Mouse (Mus musculus) midbrain, embryonic 12.5 days (tissue): ENCODE results near the gene Itga6. TPM values are rescaled to one million over a fixed set of nuclear protein-coding genes. Genes with fewer than 3 reads are reported as not detected.
A peak's percentile ranks its signal among the peaks of the same experiment; 100 is the strongest.

ENCODE experiments used
- ATAC-seq: fragments of 200-750 bp; cut with Nextera tagmentation; 2 replicates; pipeline ENCODE4 v1.8.0; 2017; ENCODE audit warnings: low read depth, moderate TSS enrichment, moderate library complexity; ENCODE audit not compliant: low FRiP score
- H3K27ac ChIP-seq: fragments of 300-500 bp; sonication (generic); replicated peaks from 2 replicates; pipeline ENCODE4 v1.5.1; 2016; ENCODE audit warnings: mild to moderate bottlenecking
- H3K27me3 ChIP-seq: fragments of 300-500 bp; sonication (generic); 2 replicates; pipeline ENCODE4 v1.6.1; 2016; ENCODE audit warnings: mild to moderate bottlenecking
- H3K36me3 ChIP-seq: fragments of 300-500 bp; sonication (generic); 2 replicates; pipeline ENCODE4 v1.6.1; 2016
- H3K4me1 ChIP-seq: fragments of 300-500 bp; sonication (generic); 2 replicates; pipeline ENCODE4 v1.6.1; 2016
- H3K4me2 ChIP-seq: fragments of 300-500 bp; sonication (generic); replicated peaks from 2 replicates; pipeline ENCODE4 v1.6.1; 2016; ENCODE audit warnings: mild to moderate bottlenecking, moderate library complexity
- H3K4me3 ChIP-seq: fragments of 300-500 bp; sonication (generic); 2 replicates; pipeline ENCODE4 v1.5.1; 2016; ENCODE audit warnings: mild to moderate bottlenecking
- H3K9ac ChIP-seq: fragments of 300-500 bp; sonication (generic); replicated peaks from 2 replicates; pipeline ENCODE4 v1.6.1; 2016; ENCODE audit warnings: mild to moderate bottlenecking, moderate library complexity
- H3K9me3 ChIP-seq: fragments of 300-500 bp; sonication (generic); 2 replicates; pipeline ENCODE4 v1.6.1; 2016; ENCODE audit warnings: mild to moderate bottlenecking
- WGBS: fragments of 180-500 bp; shearing (Covaris S2); methylation state at CpG from one replicate; pipeline ENCODE4 v1.1.7; 2016; 5-methylcytosine and 5-hydroxymethylcytosine counted together
- polyA plus RNA-seq: library from polyadenylated mRNA; unstranded; fragments of >200 nt; fragmentation: Nextera tagmentation; extraction: Ambion mirVana; gene quantifications from 2 replicates; pipeline ENCODE4 v1.2.1, GENCODE M21; 2016

Itga6 gene
- polyA plus RNA-seq, 1 experiment from 2014 or later, result 23.2 TPM

DNA sequence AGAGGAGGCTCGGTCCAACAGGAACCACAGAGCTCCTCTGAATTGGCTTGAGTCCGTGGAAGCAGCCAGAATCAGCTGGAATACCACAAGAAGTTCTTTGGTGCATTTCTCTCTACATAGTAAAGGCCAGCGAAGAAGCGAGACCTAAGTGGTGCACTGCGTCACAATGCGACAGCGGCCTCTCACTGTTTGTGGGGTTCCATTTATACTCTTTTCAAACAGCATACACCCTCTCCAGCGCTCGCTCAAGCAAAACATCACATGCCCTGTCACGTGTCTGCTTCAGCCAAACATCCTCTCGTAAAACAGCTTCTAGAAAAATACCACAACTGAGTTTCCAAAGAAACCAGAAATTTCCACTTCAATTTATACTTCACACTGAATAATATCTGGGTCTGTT, 64.6 kb downstream of the Itga6 start:
- WGBS, result 93% methylated on average over 11 of the region's 11 CpGs
- Histone ChIP-seq H3K9ac (no peak overlapping the region), H3K27me3 (peaks cover 6% of the 10 kb centered on the region), H3K4me2 (no peak overlapping the region), H3K27ac (no peak overlapping the region), H3K9me3 (no peaks in the 10 kb centered on the region), H3K4me3 (no peak overlapping the region), H3K36me3 (no peaks in the 10 kb centered on the region), H3K4me1 (peaks cover 29% of the 10 kb centered on the region)
- no peak for ATAC-seq

- Histone ChIP-seq H3K4me3 (no peak overlapping the region), H3K4me1 (peaks cover 35% of the 10 kb centered on the region), H3K4me2 (no peak overlapping the region), H3K27ac (no peak overlapping the region), H3K27me3 (peaks cover 6% of the 10 kb centered on the region), H3K9ac (no peak overlapping the region), H3K9me3 (no peaks in the 10 kb centered on the region), H3K36me3 (no peaks in the 10 kb centered on the region)
- no peak for ATAC-seq
- 67% methylated on average over 6 of the region's 6 CpGs for WGBS
Measured at GRCm38 (mm10) chr2:71810906-71811305, 65.5 kb downstream of the Itga6 start.

GRCm38 (mm10) chr2:71812221-71813021, 67.0 kb downstream of the Itga6 start:
- no peak overlapping the region for H3K4me2 ChIP-seq
- WGBS, result 41% methylated on average over 12 of the region's 12 CpGs
- H3K36me3 ChIP-seq, result no peaks in the 10 kb centered on the region
- H3K9me3 ChIP-seq, result no peaks in the 10 kb centered on the region
- H3K4me1 ChIP-seq, result peaks cover 42% of the 10 kb centered on the region
- H3K27ac ChIP-seq, result no peak overlapping the region
- no peak overlapping the region for H3K4me3 ChIP-seq
- peak; percentile 58; the same call in 1 of the 2 replicates for ATAC-seq
- H3K27me3 ChIP-seq, result peaks cover 6% of the 10 kb centered on the region
- no peak overlapping the region for H3K9ac ChIP-seq

- H3K4me3 ChIP-seq, result no peak overlapping the region
- ATAC-seq, result 0 out of 2 replicates have a peak, but pooled peaks have one; percentile 38
- H3K27me3 ChIP-seq, result peaks cover 6% of the 10 kb centered on the region
- H3K9me3 ChIP-seq, result no peaks in the 10 kb centered on the region
- H3K4me1 ChIP-seq, result peaks cover 42% of the 10 kb centered on the region
- WGBS, result 91% methylated on average over 3 of the region's 9 CpGs
- H3K9ac ChIP-seq, result no peak overlapping the region
- H3K27ac ChIP-seq, result no peak overlapping the region
- no peaks in the 10 kb centered on the region for H3K36me3 ChIP-seq
- H3K4me2 ChIP-seq, result no peak overlapping the region
Measured at GRCm38 (mm10) chr2:71813022-71813358, 67.6 kb downstream of the Itga6 start.

DNA sequence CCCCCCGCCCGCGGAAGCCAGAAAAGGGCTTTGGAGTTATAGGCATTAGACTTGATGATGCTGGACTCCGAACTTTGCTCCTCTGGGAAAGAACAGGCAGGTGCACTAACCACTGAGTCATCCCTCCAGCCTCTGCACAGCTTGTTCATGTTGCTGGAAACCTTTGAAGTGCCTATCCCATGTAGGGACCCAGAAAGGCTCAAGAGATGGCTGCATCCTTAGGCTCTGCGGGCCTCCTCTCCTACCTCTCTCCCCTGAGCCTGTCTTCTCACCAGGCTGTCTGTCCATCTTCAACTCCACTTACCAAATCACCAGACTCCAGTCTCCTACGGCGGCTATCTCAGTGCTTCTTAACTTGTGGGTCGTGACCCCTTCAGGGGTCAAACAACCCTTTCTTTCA, 68.0 kb downstream of the Itga6 start:
- no peak overlapping the region for H3K4me3 ChIP-seq
- ATAC-seq, result no peak
- WGBS, result 79% methylated on average over 5 of the region's 8 CpGs
- H3K4me2 ChIP-seq, result no peak overlapping the region
- H3K9ac ChIP-seq, result no peak overlapping the region
- H3K4me1 ChIP-seq, result peaks cover 42% of the 10 kb centered on the region
- H3K27me3 ChIP-seq, result peaks cover 6% of the 10 kb centered on the region
- no peak overlapping the region for H3K27ac ChIP-seq
- no peaks in the 10 kb centered on the region for H3K9me3 ChIP-seq
- H3K36me3 ChIP-seq, result no peaks in the 10 kb centered on the region

DNA sequence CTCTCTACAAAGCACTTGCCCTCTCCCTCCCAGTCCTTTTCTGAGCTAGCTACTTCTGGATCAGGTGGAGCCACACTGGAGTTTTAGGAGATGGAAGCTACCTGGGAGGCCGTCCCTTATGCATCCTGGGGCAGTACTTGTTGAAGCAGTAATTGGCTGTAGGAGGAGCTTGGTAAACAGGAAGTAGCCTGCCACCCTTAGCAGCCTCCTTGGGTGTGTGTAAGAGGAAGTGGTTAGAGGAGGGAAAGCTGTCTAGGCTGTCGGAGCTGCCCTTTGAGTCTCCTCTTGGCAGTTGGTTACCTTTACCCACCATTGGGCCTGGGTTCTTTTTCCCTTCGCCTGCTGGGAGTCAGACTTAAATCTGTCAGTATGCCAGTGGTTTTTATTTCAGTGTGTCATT, 68.6 kb downstream of the Itga6 start:
- no peak overlapping the region for H3K4me2 ChIP-seq
- no peak overlapping the region for H3K9ac ChIP-seq
- H3K4me1 ChIP-seq, result peaks cover 42% of the 10 kb centered on the region
- ATAC-seq, result no peak
- WGBS, result 46% methylated on average over 3 of the region's 3 CpGs
- no peak overlapping the region for H3K27ac ChIP-seq
- no peaks in the 10 kb centered on the region for H3K9me3 ChIP-seq
- H3K4me3 ChIP-seq, result no peak overlapping the region
- no peaks in the 10 kb centered on the region for H3K36me3 ChIP-seq
- H3K27me3 ChIP-seq, result peaks cover 6% of the 10 kb centered on the region

DNA sequence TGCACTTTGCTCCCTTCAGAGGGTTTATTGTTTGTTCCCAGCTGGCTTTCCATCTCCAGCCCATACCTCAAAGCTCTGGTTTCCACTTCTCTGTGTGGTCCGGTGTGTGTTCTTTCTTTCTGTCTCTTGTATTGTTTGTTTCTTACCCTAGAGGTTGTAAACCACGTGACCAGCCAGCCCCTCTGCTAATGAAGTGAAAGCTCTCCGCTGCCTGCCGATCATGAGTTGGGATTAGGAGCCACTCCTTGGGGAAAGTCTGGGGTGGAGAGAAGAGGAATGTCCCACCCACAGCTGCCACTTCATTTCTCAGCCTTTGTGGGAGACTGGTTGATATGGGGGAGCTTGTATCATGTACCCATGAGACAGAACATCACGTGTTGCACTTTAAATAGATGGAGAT, 69.9 kb downstream of the Itga6 start:
- ATAC-seq, result no peak
- Histone ChIP-seq H3K27me3 (peaks cover 6% of the 10 kb centered on the region), H3K4me3 (no peak overlapping the region), H3K36me3 (no peaks in the 10 kb centered on the region), H3K4me1 (peaks cover 42% of the 10 kb centered on the region), H3K9me3 (no peaks in the 10 kb centered on the region), H3K27ac (no peak overlapping the region), H3K4me2 (no peak overlapping the region), H3K9ac (no peak overlapping the region)
- 17% methylated on average over 5 of the region's 5 CpGs for WGBS

GRCm38 (mm10) chr2:71816391-71817041, 71.1 kb downstream of the Itga6 start:
- no peak overlapping the region for H3K4me2 ChIP-seq
- WGBS, result 46% methylated on average over 14 of the region's 14 CpGs
- no peak for ATAC-seq

GRCm38 (mm10) chr2:71824146-71824545, 78.7 kb downstream of the Itga6 start:
- H3K4me1 ChIP-seq, result no peaks in the 10 kb centered on the region
- H3K27ac ChIP-seq, result no peak overlapping the region
- H3K4me3 ChIP-seq, result no peak overlapping the region
- ATAC-seq, result no peak
- 77% methylated on average over 13 of the region's 13 CpGs for WGBS
- no peak overlapping the region for H3K4me2 ChIP-seq
- no peak overlapping the region for H3K9ac ChIP-seq
- no peaks in the 10 kb centered on the region for H3K9me3 ChIP-seq
- no peaks in the 10 kb centered on the region for H3K36me3 ChIP-seq
- H3K27me3 ChIP-seq, result no peaks in the 10 kb centered on the region

More at GRCm38 (mm10) chr2:71816391-71817041, 71.1 kb downstream of the Itga6 start:
- Histone ChIP-seq H3K36me3 (no peaks in the 10 kb centered on the region), H3K27ac (no peak overlapping the region), H3K9me3 (no peaks in the 10 kb centered on the region), H3K4me1 (peaks cover 39% of the 10 kb centered on the region), H3K4me3 (no peak overlapping the region), H3K9ac (no peak overlapping the region), H3K27me3 (peaks cover 6% of the 10 kb centered on the region)

GRCm38 (mm10) chr2:71827711-71828110, 82.3 kb downstream of the Itga6 start:
- H3K4me3 ChIP-seq, result no peak overlapping the region
- ATAC-seq, result no peak
- no peaks in the 10 kb centered on the region for H3K27me3 ChIP-seq
- no peaks in the 10 kb centered on the region for H3K36me3 ChIP-seq
- H3K9ac ChIP-seq, result no peak overlapping the region
- no peak overlapping the region for H3K4me2 ChIP-seq
- 86% methylated on average over 13 of the region's 13 CpGs for WGBS
- H3K4me1 ChIP-seq, result no peaks in the 10 kb centered on the region
- H3K27ac ChIP-seq, result no peak overlapping the region
- no peaks in the 10 kb centered on the region for H3K9me3 ChIP-seq

DNA sequence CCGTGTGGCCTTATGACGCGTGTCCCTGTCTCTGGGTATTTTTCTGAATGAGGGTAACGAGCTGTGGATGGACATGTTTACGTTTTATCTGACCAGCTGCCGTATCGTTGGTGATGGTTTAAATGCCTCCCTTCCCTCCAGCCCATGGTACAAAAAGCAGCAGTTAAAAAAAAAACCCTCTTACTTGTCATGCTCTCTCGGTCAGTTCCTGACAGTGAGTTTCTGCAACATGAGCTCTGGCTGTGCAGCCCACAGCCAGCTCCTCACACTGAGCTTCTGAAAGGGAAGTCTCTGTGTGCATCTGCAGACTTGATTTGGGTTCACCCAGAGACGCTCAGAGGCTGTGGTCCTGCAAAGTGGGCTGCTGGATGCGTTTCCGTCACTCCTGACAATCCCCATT, 83.5 kb downstream of the Itga6 start:
- ATAC-seq, result no peak
- no peaks in the 10 kb centered on the region for H3K27me3 ChIP-seq
- H3K27ac ChIP-seq, result no peak overlapping the region
- H3K9me3 ChIP-seq, result no peaks in the 10 kb centered on the region
- no peak overlapping the region for H3K4me2 ChIP-seq
- no peaks in the 10 kb centered on the region for H3K4me1 ChIP-seq
- H3K4me3 ChIP-seq, result no peak overlapping the region
- no peak overlapping the region for H3K9ac ChIP-seq
- no peaks in the 10 kb centered on the region for H3K36me3 ChIP-seq
- 72% methylated on average over 11 of the region's 11 CpGs for WGBS

- Histone ChIP-seq H3K27ac (no peak overlapping the region), H3K4me1 (no peaks in the 10 kb centered on the region), H3K4me3 (no peak overlapping the region), H3K36me3 (no peaks in the 10 kb centered on the region), H3K27me3 (no peaks in the 10 kb centered on the region), H3K9ac (no peak overlapping the region), H3K9me3 (no peaks in the 10 kb centered on the region), H3K4me2 (no peak overlapping the region)
- no peak for ATAC-seq
- 85% methylated on average over 6 of the region's 6 CpGs for WGBS
Measured at GRCm38 (mm10) chr2:71833626-71834025, 88.2 kb downstream of the Itga6 start.
